Mouse (Mus musculus) limb, embryonic 13.5 days (tissue): ENCODE results near the gene Irs2. TPM values are rescaled to one million over a fixed set of nuclear protein-coding genes. Genes with fewer than 3 reads are reported as not detected.

Experiments
- ATAC-seq: fragments of 200-750 bp; cut with Nextera tagmentation; 2 replicates; pipeline ENCODE4 v1.8.0; 2017; ENCODE audit warnings: low read depth, moderate number of reproducible peaks, moderate TSS enrichment; ENCODE audit not compliant: low FRiP score
- H3K27ac ChIP-seq: fragments of 300-500 bp; sonication (generic); 2 replicates; pipeline ENCODE4 v1.5.1; 2015; ENCODE audit warnings: inconsistent platforms, mild to moderate bottlenecking, moderate library complexity
- H3K27me3 ChIP-seq: fragments of 300-500 bp; sonication (generic); 2 replicates; pipeline ENCODE4 v1.6.1; 2015; ENCODE audit warnings: mild to moderate bottlenecking, inconsistent platforms
- H3K36me3 ChIP-seq: fragments of 300-500 bp; sonication (generic); 2 replicates; pipeline ENCODE4 v1.6.1; 2015; ENCODE audit warnings: inconsistent platforms, mild to moderate bottlenecking, moderate library complexity
- H3K4me1 ChIP-seq: fragments of 300-500 bp; sonication (generic); 2 replicates; pipeline ENCODE4 v1.6.1; 2015; ENCODE audit warnings: inconsistent platforms
- H3K4me2 ChIP-seq: fragments of 300-500 bp; sonication (generic); replicated peaks from 2 replicates; pipeline ENCODE4 v1.6.1; 2015; ENCODE audit warnings: inconsistent platforms, mild to moderate bottlenecking, moderate library complexity
- H3K4me3 ChIP-seq: fragments of 300-500 bp; sonication (generic); 2 replicates; pipeline ENCODE4 v1.5.1; 2015; ENCODE audit warnings: moderate library complexity, mild to moderate bottlenecking, inconsistent platforms
- H3K9ac ChIP-seq: fragments of 300-500 bp; sonication (generic); 2 replicates; pipeline ENCODE4 v1.6.1; 2015; ENCODE audit warnings: mild to moderate bottlenecking, inconsistent platforms
- H3K9me3 ChIP-seq: fragments of 300-500 bp; sonication (generic); 2 replicates; pipeline ENCODE4 v1.6.1; 2016; ENCODE audit warnings: inconsistent platforms
- WGBS: fragments of 180-500 bp; shearing (Covaris S2); methylation state at CpG from one replicate; pipeline ENCODE4 v1.1.7; 2015; 5-methylcytosine and 5-hydroxymethylcytosine counted together
- polyA plus RNA-seq: library from polyadenylated mRNA; unstranded; fragments of >200 nt; fragmentation: Nextera tagmentation; extraction: Ambion mirVana; gene quantifications from 2 replicates; pipeline ENCODE4 v1.2.1, GENCODE M21; 2015

Irs2 gene
- polyA plus RNA-seq, 1 experiment from 2014 or later: 7.9 TPM

GRCm38 (mm10) chr8:11036790-11037189 lies 28.5 kb upstream of the Irs2 start:
- H3K27ac ChIP-seq: no peak overlapping the region
- H3K9ac ChIP-seq: no peak overlapping the region
- ATAC-seq: no peak
- no peak overlapping the region for H3K4me2 ChIP-seq
- H3K4me1 ChIP-seq: peaks cover 12% of the 10 kb centered on the region
- WGBS: 88% methylated on average over 3 of the region's 3 CpGs
- no peaks in the 10 kb centered on the region for H3K9me3 ChIP-seq
- H3K4me3 ChIP-seq: no peak overlapping the region
- H3K36me3 ChIP-seq: no peaks in the 10 kb centered on the region
- peaks cover 5% of the 10 kb centered on the region; the same call in 1 of the 2 replicates for H3K27me3 ChIP-seq

GRCm38 (mm10) chr8:11035628-11036416 lies 27.6 kb upstream of the Irs2 start:
- H3K4me3 ChIP-seq: no peak overlapping the region
- H3K27ac ChIP-seq: no peak overlapping the region
- ATAC-seq: no peak
- WGBS: 23% methylated on average over 19 of the region's 19 CpGs
- peaks cover 5% of the 10 kb centered on the region; the same call in 1 of the 2 replicates for H3K27me3 ChIP-seq
- H3K9ac ChIP-seq: no peak overlapping the region
- peak overlapping the region; percentile 19; the same call in 1 of the 2 replicates for H3K4me2 ChIP-seq
- no peaks in the 10 kb centered on the region for H3K36me3 ChIP-seq
- no peaks in the 10 kb centered on the region for H3K9me3 ChIP-seq
- peaks cover 12% of the 10 kb centered on the region for H3K4me1 ChIP-seq

- Histone ChIP-seq H3K4me1 (no peaks in the 10 kb centered on the region), H3K4me3 (no peak overlapping the region), H3K9me3 (no peaks in the 10 kb centered on the region), H3K36me3 (no peaks in the 10 kb centered on the region), H3K27ac (no peak overlapping the region), H3K4me2 (no peak overlapping the region), H3K9ac (no peak overlapping the region), H3K27me3 (no peaks in the 10 kb centered on the region)
- 64% methylated on average over 3 of the region's 3 CpGs for WGBS
- ATAC-seq: no peak
Measured at GRCm38 (mm10) chr8:11024871-11025270, 16.6 kb upstream of the Irs2 start.

GRCm38 (mm10) chr8:11020949-11021572 lies 12.8 kb upstream of the Irs2 start:
- Histone ChIP-seq H3K4me3 (no peak overlapping the region), H3K27me3 (no peaks in the 10 kb centered on the region), H3K9me3 (no peaks in the 10 kb centered on the region), H3K27ac (no peak overlapping the region), H3K9ac (no peak overlapping the region), H3K4me1 (no peaks in the 10 kb centered on the region), H3K36me3 (no peaks in the 10 kb centered on the region), H3K4me2 (no peak overlapping the region)
- ATAC-seq: no peak
- 93% methylated on average over 9 of the region's 9 CpGs for WGBS

GRCm38 (mm10) chr8:11015622-11016021 lies 7.4 kb upstream of the Irs2 start:
- WGBS: 88% methylated on average over 3 of the region's 3 CpGs
- no peak overlapping the region for H3K4me3 ChIP-seq

GRCm38 (mm10) chr8:11013258-11013657 lies 5.0 kb upstream of the Irs2 start:
- Histone ChIP-seq H3K27me3 (0 out of 2 replicates have a peak, but pooled peaks cover 2% of the 10 kb centered on the region), H3K9ac (no peak overlapping the region), H3K4me1 (peaks cover 16% of the 10 kb centered on the region), H3K4me2 (0 out of 2 replicates have a peak overlapping the region, but pooled peaks have one; percentile 19), H3K36me3 (no peaks in the 10 kb centered on the region), H3K4me3 (no peak overlapping the region), H3K9me3 (no peaks in the 10 kb centered on the region), H3K27ac (no peak overlapping the region)
- ATAC-seq: no peak
- WGBS: 1% methylated on average over 6 of the region's 6 CpGs

More at GRCm38 (mm10) chr8:11015622-11016021, 7.4 kb upstream of the Irs2 start:
- Histone ChIP-seq H3K4me1 (peaks cover 6% of the 10 kb centered on the region), H3K36me3 (no peaks in the 10 kb centered on the region), H3K9ac (no peak overlapping the region), H3K27ac (no peak overlapping the region), H3K9me3 (no peaks in the 10 kb centered on the region), H3K4me2 (no peak overlapping the region), H3K27me3 (0 out of 2 replicates have a peak, but pooled peaks cover 2% of the 10 kb centered on the region)
- no peak for ATAC-seq

- Histone ChIP-seq H3K9ac (no peak overlapping the region), H3K27ac (no peak overlapping the region), H3K27me3 (0 out of 2 replicates have a peak, but pooled peaks cover 2% of the 10 kb centered on the region), H3K4me1 (peaks cover 16% of the 10 kb centered on the region), H3K4me2 (no peak overlapping the region), H3K9me3 (no peaks in the 10 kb centered on the region), H3K36me3 (no peaks in the 10 kb centered on the region), H3K4me3 (no peak overlapping the region)
- WGBS: 66% methylated on average over 3 of the region's 3 CpGs
- ATAC-seq: no peak
Measured at GRCm38 (mm10) chr8:11011787-11012485, 3.7 kb upstream of the Irs2 start.

GRCm38 (mm10) chr8:11010913-11011605 lies 2.8 kb upstream of the Irs2 start:
- Histone ChIP-seq H3K4me2 (no peak overlapping the region), H3K27me3 (0 out of 2 replicates have a peak, but pooled peaks cover 2% of the 10 kb centered on the region), H3K27ac (no peak overlapping the region), H3K9me3 (no peaks in the 10 kb centered on the region), H3K4me1 (peaks cover 25% of the 10 kb centered on the region), H3K36me3 (peaks cover 8% of the 10 kb centered on the region), H3K4me3 (no peak overlapping the region), H3K9ac (no peak overlapping the region)
- 9% methylated on average over 11 of the region's 11 CpGs for WGBS
- no peak for ATAC-seq

GRCm38 (mm10) chr8:11010398-11010797 lies 2.1 kb upstream of the Irs2 start:
- no peak overlapping the region for H3K4me3 ChIP-seq
- 0 out of 2 replicates have a peak, but pooled peaks cover 2% of the 10 kb centered on the region for H3K27me3 ChIP-seq
- no peak overlapping the region for H3K27ac ChIP-seq
- H3K9ac ChIP-seq: no peak overlapping the region
- H3K4me2 ChIP-seq: peak overlapping the region; percentile 98; the same call in 1 of the 2 replicates
- WGBS: 35% methylated on average over 11 of the region's 11 CpGs
- no peak for ATAC-seq
- H3K4me1 ChIP-seq: peaks cover 31% of the 10 kb centered on the region
- no peaks in the 10 kb centered on the region for H3K9me3 ChIP-seq
- H3K36me3 ChIP-seq: peaks cover 15% of the 10 kb centered on the region

GRCm38 (mm10) chr8:11009431-11010071 lies 1.3 kb upstream of the Irs2 start:
- WGBS: 1% methylated on average over 49 of the region's 62 CpGs
- peak; percentile 57 for ATAC-seq
- Histone ChIP-seq H3K27me3 (no peaks in the 10 kb centered on the region), H3K4me3 (peak overlapping the region; percentile 86), H3K9me3 (no peaks in the 10 kb centered on the region), H3K9ac (peak overlapping the region; percentile 88), H3K4me2 (peak overlapping the region; percentile 98), H3K36me3 (peaks cover 23% of the 10 kb centered on the region), H3K4me1 (peaks cover 40% of the 10 kb centered on the region), H3K27ac (peak overlapping the region; percentile 95)

- Histone ChIP-seq H3K9ac (peak overlapping the region; percentile 92), H3K27ac (peak overlapping the region; percentile 95), H3K4me3 (peak overlapping the region; percentile 86), H3K27me3 (no peaks in the 10 kb centered on the region), H3K9me3 (no peaks in the 10 kb centered on the region), H3K36me3 (peaks cover 27% of the 10 kb centered on the region), H3K4me1 (peaks cover 46% of the 10 kb centered on the region), H3K4me2 (peak overlapping the region; percentile 98)
- peak; percentile 90 for ATAC-seq
- WGBS: under 1% methylated on average over 45 of the region's 73 CpGs
Measured at GRCm38 (mm10) chr8:11008842-11009420, 673 bp upstream of the Irs2 start.
